Mouse (Mus musculus) liver, adult 2 months (tissue): ENCODE data around the gene Stat3. TPM values are rescaled to one million over a fixed set of nuclear protein-coding genes. Genes with fewer than 3 reads are reported as not detected.
A peak's percentile ranks its signal among the peaks of the same experiment; 100 is the strongest.

Source experiments
- DNase-seq: peaks from one replicate; pipeline ENCODE4 v3.0.0-alpha.2; 2011; ENCODE audit warnings: low read depth, low spot score; ENCODE audit errors: extremely low read depth
- H3K27ac ChIP-seq: fragments of 200-500 bp; replicated peaks from 2 replicates; pipeline ENCODE4 v1.5.1; 2012; ENCODE audit warnings: low read depth, mild to moderate bottlenecking, control low read depth, inconsistent platforms, low read length; ENCODE audit not compliant: insufficient read depth
- H3K27me3 ChIP-seq: fragments of 200-500 bp; 2 replicates; pipeline ENCODE4 v1.6.1; 2012; ENCODE audit warnings: mild to moderate bottlenecking, moderate library complexity, low read length, inconsistent platforms; ENCODE audit not compliant: control insufficient read depth, insufficient read depth
- H3K36me3 ChIP-seq: fragments of 200-500 bp; 2 replicates; pipeline ENCODE4 v1.6.1; 2012; ENCODE audit warnings: low read length, inconsistent platforms; ENCODE audit not compliant: control insufficient read depth, insufficient read depth
- H3K4me1 ChIP-seq: fragments of 200-500 bp; 2 replicates; pipeline ENCODE4 v1.6.1; 2011; ENCODE audit warnings: low read length; ENCODE audit not compliant: control insufficient read depth, insufficient read depth
- H3K4me3 ChIP-seq: fragments of 200-500 bp; 2 replicates; pipeline ENCODE4 v1.5.1; 2011; ENCODE audit warnings: low read depth, mild to moderate bottlenecking, control low read depth, low read length, moderate library complexity; ENCODE audit not compliant: insufficient read depth
- H3K79me2 ChIP-seq: fragments of 200-500 bp; 2 replicates; pipeline ENCODE4 v1.6.1; 2012; ENCODE audit warnings: inconsistent platforms, mild to moderate bottlenecking, low read length, moderate library complexity; ENCODE audit not compliant: control insufficient read depth, insufficient read depth
- H3K9ac ChIP-seq: fragments of 200-500 bp; 2 replicates; pipeline ENCODE4 v1.6.1; 2012; ENCODE audit warnings: low read depth, mild to moderate bottlenecking, control low read depth, inconsistent platforms, low read length
- CTCF ChIP-seq: fragments of 200-500 bp; IDR thresholded peaks from 2 replicates; pipeline ENCODE4 v1.5.1; 2011; ENCODE audit warnings: low read depth, low read length, control low read depth
- POLR2A ChIP-seq: fragments of 200-500 bp; IDR thresholded peaks from 2 replicates; pipeline ENCODE4 v1.6.1; 2011; ENCODE audit warnings: low read length, control low read depth; ENCODE audit not compliant: insufficient read depth; ENCODE audit errors: extremely low read depth
- WGBS: fragments of 180-500 bp; shearing (Covaris S2); methylation state at CpG from one replicate; pipeline ENCODE4 v1.1.7; 2018; 5-methylcytosine and 5-hydroxymethylcytosine counted together
- polyA plus RNA-seq: library from polyadenylated mRNA; depleted of rRNA; stranded (reverse); fragments of >200 nt; gene quantifications from 2 replicates; pipeline ENCODE4 v1.2.3, GENCODE M21; 2012
- total RNA-seq: library from RNA; depleted of rRNA; stranded (reverse); fragments of >200 nt; gene quantifications from 2 replicates; pipeline ENCODE4 v1.2.3, GENCODE M21; 2014

Stat3 gene
- total and polyA plus RNA-seq, 2 experiments: 58.5 to 60.4 TPM

GRCm38 (mm10) chr11:100981236-100981635 is 41.9 kb upstream of the Stat3 start:
- no peak overlapping the region for H3K27ac ChIP-seq
- no peaks in the 10 kb centered on the region for H3K79me2 ChIP-seq
- no peaks in the 10 kb centered on the region for H3K27me3 ChIP-seq
- no peak for DNase-seq
- no peak overlapping the region for H3K9ac ChIP-seq
- H3K4me1 ChIP-seq: peaks cover 5% of the 10 kb centered on the region; the same call in 1 of the 2 replicates
- no peak for TF ChIP-seq POLR2A
- TF ChIP-seq CTCF: no peak
- no peaks in the 10 kb centered on the region for H3K36me3 ChIP-seq
- H3K4me3 ChIP-seq: no peak overlapping the region
- WGBS: 90% methylated on average over 3 of the region's 3 CpGs

GRCm38 (mm10) chr11:100980438-100980837 is 41.1 kb upstream of the Stat3 start:
- no peak overlapping the region for H3K27ac ChIP-seq
- H3K79me2 ChIP-seq: no peaks in the 10 kb centered on the region
- no peaks in the 10 kb centered on the region for H3K27me3 ChIP-seq
- no peak for DNase-seq
- no peak overlapping the region for H3K4me3 ChIP-seq
- H3K4me1 ChIP-seq: peaks cover 5% of the 10 kb centered on the region; the same call in 1 of the 2 replicates
- H3K9ac ChIP-seq: no peak overlapping the region
- TF ChIP-seq POLR2A (no peak), CTCF (no peak)
- WGBS: 91% methylated on average over 1 of the region's 1 CpGs
- H3K36me3 ChIP-seq: no peaks in the 10 kb centered on the region

- Histone ChIP-seq H3K4me3 (no peak overlapping the region), H3K36me3 (no peaks in the 10 kb centered on the region), H3K4me1 (peaks cover 5% of the 10 kb centered on the region; the same call in 1 of the 2 replicates), H3K27ac (no peak overlapping the region), H3K9ac (no peak overlapping the region), H3K79me2 (no peaks in the 10 kb centered on the region), H3K27me3 (no peaks in the 10 kb centered on the region)
- peak; percentile 78 for DNase-seq
- TF ChIP-seq CTCF (no peak), POLR2A (no peak)
- 4% methylated on average over 8 of the region's 8 CpGs for WGBS
These were observed 40.5 kb upstream of the Stat3 start for GRCm38 (mm10) chr11:100979887-100980286.

GRCm38 (mm10) chr11:100975241-100975640 is 35.9 kb upstream of the Stat3 start:
- Histone ChIP-seq H3K27me3 (no peaks in the 10 kb centered on the region), H3K79me2 (no peaks in the 10 kb centered on the region), H3K9ac (no peak overlapping the region), H3K4me1 (peaks cover 2% of the 10 kb centered on the region; the same call in 1 of the 2 replicates), H3K27ac (no peak overlapping the region), H3K36me3 (no peaks in the 10 kb centered on the region), H3K4me3 (no peak overlapping the region)
- WGBS: 81% methylated on average over 7 of the region's 7 CpGs
- TF ChIP-seq POLR2A: no peak
- no peak for TF ChIP-seq CTCF
- no peak for DNase-seq

- Histone ChIP-seq H3K4me3 (no peak overlapping the region), H3K27me3 (no peaks in the 10 kb centered on the region), H3K4me1 (no peaks in the 10 kb centered on the region), H3K27ac (no peak overlapping the region), H3K36me3 (no peaks in the 10 kb centered on the region), H3K9ac (no peak overlapping the region), H3K79me2 (no peaks in the 10 kb centered on the region)
- no peak for DNase-seq
- WGBS: 75% methylated on average over 14 of the region's 14 CpGs
- TF ChIP-seq POLR2A (no peak), CTCF (no peak)
These were observed 35.1 kb upstream of the Stat3 start for GRCm38 (mm10) chr11:100974381-100974970.

- H3K79me2 ChIP-seq: no peaks in the 10 kb centered on the region
- no peaks in the 10 kb centered on the region for H3K36me3 ChIP-seq
- H3K4me1 ChIP-seq: no peaks in the 10 kb centered on the region
- H3K9ac ChIP-seq: no peak overlapping the region
- DNase-seq: no peak
- TF ChIP-seq CTCF (no peak), POLR2A (no peak)
- H3K27me3 ChIP-seq: no peaks in the 10 kb centered on the region
- H3K4me3 ChIP-seq: no peak overlapping the region
- WGBS: 94% methylated on average over 7 of the region's 7 CpGs
- H3K27ac ChIP-seq: no peak overlapping the region
These were observed 33.9 kb upstream of the Stat3 start for GRCm38 (mm10) chr11:100973245-100973644.
